Mouse (Mus musculus) ES-CJ7 (cell line): Measurements from ENCODE around the gene Dmd.
A peak's percentile ranks its signal among the peaks of the same experiment; 100 is the strongest.

Experiments
- DNase-seq: peaks from one replicate; pipeline ENCODE4 v3.0.0; 2011; ENCODE audit warnings: low read depth, low spot score

Dmd gene

GRCm38 (mm10) chrX:82948630-82949029 is at the start of gene Dmd:
Dmd (plus strand) TSS chrX:82948870.
- DNase-seq = no peak

- peak; percentile 76 for DNase-seq
Measured at GRCm38 (mm10) chrX:82901515-82901914, 47.2 kb upstream of the Dmd start.

- DNase-seq = no peak
Measured at GRCm38 (mm10) chrX:82987683-82988082, 39.0 kb downstream of the Dmd start.

GRCm38 (mm10) chrX:83050190-83050589 is 101.5 kb downstream of the Dmd start:
- DNase-seq = peak; percentile 63

GRCm38 (mm10) chrX:83116171-83116876 is 167.7 kb downstream of the Dmd start:
- no peak for DNase-seq

- DNase-seq = no peak
Measured at GRCm38 (mm10) chrX:83117198-83117597, 168.5 kb downstream of the Dmd start.

GRCm38 (mm10) chrX:83220563-83220962 is 271.9 kb downstream of the Dmd start:
- DNase-seq = no peak

GRCm38 (mm10) chrX:83221050-83221449 is 272.4 kb downstream of the Dmd start:
- DNase-seq = no peak

GRCm38 (mm10) chrX:83487598-83487997 is 538.9 kb downstream of the Dmd start, which contains the start of gene Tsga8:
Tsga8 (minus strand) TSS chrX:83487924.
- peak; percentile 1 for DNase-seq

GRCm38 (mm10) chrX:83674998-83675397 is 726.3 kb downstream of the Dmd start:
- DNase-seq = no peak

- DNase-seq = no peak
Measured at GRCm38 (mm10) chrX:83686547-83686946, 737.9 kb downstream of the Dmd start.

GRCm38 (mm10) chrX:83740533-83740932 is 791.9 kb downstream of the Dmd start:
- DNase-seq = no peak

GRCm38 (mm10) chrX:83746301-83747008 is 797.8 kb downstream of the Dmd start:
- no peak for DNase-seq

- DNase-seq = no peak
Measured at GRCm38 (mm10) chrX:83787406-83787805, 838.7 kb downstream of the Dmd start.

GRCm38 (mm10) chrX:83867469-83867868 is 918.8 kb downstream of the Dmd start:
- peak; percentile 63 for DNase-seq

- DNase-seq = peak; percentile 65
Measured at GRCm38 (mm10) chrX:83875389-83875788, 926.7 kb downstream of the Dmd start.

- DNase-seq = no peak
Measured at GRCm38 (mm10) chrX:83975895-83976294, 1027.2 kb downstream of the Dmd start.

- DNase-seq = peak; percentile 27
Measured at GRCm38 (mm10) chrX:84001294-84001693, 1052.6 kb downstream of the Dmd start.

- DNase-seq = peak; percentile 51
Measured at GRCm38 (mm10) chrX:84062431-84062830, 1113.8 kb downstream of the Dmd start.

- no peak for DNase-seq
Measured at GRCm38 (mm10) chrX:84165872-84166271, 1217.2 kb downstream of the Dmd start.

- DNase-seq = no peak
Measured at GRCm38 (mm10) chrX:84241297-84241859, 1292.7 kb downstream of the Dmd start.

GRCm38 (mm10) chrX:84330593-84330992 is 1381.9 kb downstream of the Dmd start:
- no peak for DNase-seq

GRCm38 (mm10) chrX:84332177-84332576 is 1383.5 kb downstream of the Dmd start:
- no peak for DNase-seq
